Mouse (Mus musculus): ENCODE data around the gene Cldnd1. TPM values are rescaled to one million over a fixed set of nuclear protein-coding genes. Genes with fewer than 3 reads are reported as not detected.
A peak's percentile ranks its signal among the peaks of the same experiment; 100 is the strongest.

Cldnd1 gene
- total RNA-seq, 2 experiments from 2014 or later = 69.1 to 69.7 TPM

DNA sequence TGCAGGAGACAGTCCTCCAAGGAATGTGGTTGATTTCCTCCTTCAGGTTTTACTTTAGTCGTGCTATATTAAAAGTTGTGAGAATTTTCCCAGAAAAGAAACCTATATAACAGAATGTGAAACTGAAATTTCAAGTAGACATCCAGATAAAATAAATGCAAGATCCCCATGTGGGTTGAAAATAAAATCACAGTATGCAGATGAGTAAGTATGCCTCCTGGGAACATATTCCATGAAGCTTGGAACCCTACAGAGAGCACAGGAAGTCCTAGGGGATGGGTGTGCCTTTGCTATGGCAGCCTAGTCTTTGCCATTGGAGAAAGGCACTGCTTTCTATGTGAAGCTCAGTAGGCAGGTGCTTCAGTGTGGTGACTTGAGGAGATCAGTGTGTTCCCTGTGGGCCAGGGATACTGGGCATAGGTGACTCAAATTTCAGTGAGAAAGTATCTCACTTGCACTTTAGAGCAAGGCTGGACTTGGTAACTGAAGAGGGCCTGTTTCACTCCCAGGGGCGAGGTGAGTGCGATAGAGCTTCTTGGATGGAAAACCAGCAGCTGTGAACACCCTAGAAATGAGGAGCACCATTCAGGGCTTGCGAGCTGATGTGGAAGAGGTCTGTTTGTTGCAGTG lies 20.3 kb upstream of the Cldnd1 start:
- intact Hi-C loops (cut with DNase I) = no loop called here
- no peak for DNase-seq

GRCm38 (mm10) chr16:58708601-58709475 lies 18.9 kb upstream of the Cldnd1 start:
- DNase-seq = no peak
- intact Hi-C loops (cut with DNase I) = no loop called here

DNA sequence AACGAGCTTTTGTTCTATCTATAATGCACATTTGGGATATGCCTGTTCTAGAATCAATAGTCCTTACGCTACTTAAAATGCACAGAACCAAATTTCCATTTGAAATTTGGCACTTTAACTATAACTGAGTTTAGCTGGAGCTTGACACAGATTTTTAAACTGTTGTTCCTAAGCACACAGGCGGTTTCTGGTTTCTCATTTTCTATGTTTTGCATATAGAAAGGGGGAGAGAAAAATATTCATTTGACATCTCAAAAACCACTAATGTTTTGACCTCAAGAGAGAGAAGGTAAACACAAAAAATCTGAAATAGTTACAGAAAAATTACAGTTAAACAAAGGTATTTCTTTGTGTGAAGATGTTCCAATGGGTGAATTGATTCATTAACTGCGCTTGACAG lies 18.2 kb upstream of the Cldnd1 start:
- no peak for DNase-seq
- intact Hi-C loops (cut with DNase I) = no loop called here

DNA sequence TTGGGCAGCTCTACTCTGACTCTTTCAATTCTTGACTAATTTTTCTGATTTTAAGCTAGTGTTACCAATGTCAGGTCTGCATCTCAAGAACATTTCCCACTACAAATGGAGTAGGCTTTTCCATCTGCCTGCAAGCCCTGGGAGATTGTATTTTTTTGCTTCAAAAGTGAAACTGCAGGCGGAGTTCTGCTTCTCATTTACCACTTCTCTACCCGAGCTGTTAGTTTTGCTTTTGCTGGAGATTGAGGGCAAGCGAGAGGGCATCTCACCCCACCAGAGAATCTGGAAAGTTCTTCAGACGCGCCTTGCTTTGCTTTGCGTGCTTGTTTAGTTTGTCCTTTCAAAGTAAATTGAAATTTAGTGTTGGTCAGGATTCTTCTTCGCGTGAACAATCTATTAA lies 15.5 kb upstream of the Cldnd1 start:
- DNase-seq = no peak
- intact Hi-C loops (cut with DNase I) = no loop called here

DNA sequence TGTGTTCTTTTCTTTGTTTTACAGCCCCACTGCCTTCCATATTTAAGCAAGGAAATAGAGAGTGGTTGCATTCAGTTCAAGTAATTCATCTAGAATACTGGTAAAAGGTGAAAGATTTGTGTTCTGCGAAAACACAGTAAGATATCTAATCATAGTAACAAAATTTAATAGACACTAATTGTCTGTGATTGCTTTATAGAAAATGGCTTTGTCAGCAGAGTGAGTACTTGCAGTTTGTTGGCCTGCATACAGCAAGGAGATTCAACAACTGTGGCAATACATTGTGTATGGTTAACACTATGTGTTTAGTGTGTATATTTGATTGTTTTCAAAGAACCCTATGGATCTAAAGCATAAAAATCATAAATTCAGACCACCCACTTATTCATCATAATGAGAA lies 14.6 kb upstream of the Cldnd1 start:
- intact Hi-C loops (cut with DNase I) = no loop called here
- DNase-seq = no peak

GRCm38 (mm10) chr16:58715018-58715417 lies 12.7 kb upstream of the Cldnd1 start:
- no peak for DNase-seq
- intact Hi-C loops (cut with DNase I) = no loop called here

DNA sequence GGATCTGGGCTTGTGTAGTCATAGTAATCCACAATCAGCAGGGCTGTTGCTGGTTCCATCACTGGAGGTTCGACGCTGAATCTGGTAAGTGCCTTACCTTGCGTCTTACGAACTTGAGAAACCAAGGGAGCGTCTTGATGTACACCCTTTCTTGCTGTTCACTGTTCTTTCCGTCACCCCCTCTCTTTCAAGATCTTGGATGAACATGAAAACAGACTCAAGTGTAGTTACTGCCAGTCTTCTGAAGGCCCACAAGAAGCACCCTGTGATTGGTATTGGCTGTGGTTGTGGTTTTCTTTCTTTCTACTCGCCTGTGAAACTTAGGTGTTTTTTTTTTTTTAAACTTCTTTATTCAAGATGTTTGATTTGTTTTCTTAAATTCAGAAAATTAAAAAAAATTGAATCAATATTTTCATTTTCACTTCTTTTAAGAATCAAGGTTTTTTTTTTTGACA lies 9.0 kb upstream of the Cldnd1 start, which contains the start of gene Gpr15:
Gpr15 (minus strand) TSS at position 405 of the 455 bp plus-strand sequence.
- intact Hi-C loops (cut with DNase I) = no loop called here
- DNase-seq = no peak

- no peak for DNase-seq
- intact Hi-C loops (cut with DNase I) = no loop called here
These were observed 5.4 kb upstream of the Cldnd1 start for GRCm38 (mm10) chr16:58722292-58722691.

- DNase-seq = no peak
- intact Hi-C loops (cut with DNase I) = loop anchor here (5.0 kb wide), 1 partner anchor 275 kb away; no protein-coding TSS in a partner anchor
These were observed 832 bp upstream of the Cldnd1 start for GRCm38 (mm10) chr16:58726680-58727476.

DNA sequence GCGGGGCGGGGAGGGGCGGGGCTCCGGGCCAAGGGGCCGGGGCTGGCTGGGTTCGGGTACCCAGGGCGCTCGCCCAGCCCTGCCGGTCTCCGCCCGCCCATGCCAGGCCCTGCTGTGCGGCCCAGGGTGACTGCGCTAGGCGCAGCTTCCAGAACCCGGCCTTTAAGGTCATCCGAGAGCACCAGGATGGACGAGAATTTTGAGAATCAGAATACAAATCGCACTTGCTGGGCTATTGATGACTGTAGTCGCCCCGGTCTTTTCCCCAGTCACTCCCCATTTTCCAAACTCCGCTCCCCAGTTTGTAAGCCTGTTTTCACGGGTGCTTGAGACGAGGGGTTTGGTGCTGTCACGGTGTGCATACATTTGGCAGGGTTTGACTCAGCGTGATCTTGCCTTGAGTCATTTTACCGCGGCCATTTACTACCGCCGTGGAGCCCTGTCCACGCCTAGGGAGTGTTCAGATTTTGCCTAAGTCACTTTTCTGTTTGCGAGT lies 514 bp downstream of the Cldnd1 start:
- intact Hi-C loops (cut with DNase I) = loop anchor here (2.0 to 5.0 kb wide), 2 partner anchors 57 to 276 kb away; partner anchors contain the start of gene Cpox
- no peak for DNase-seq

DNA sequence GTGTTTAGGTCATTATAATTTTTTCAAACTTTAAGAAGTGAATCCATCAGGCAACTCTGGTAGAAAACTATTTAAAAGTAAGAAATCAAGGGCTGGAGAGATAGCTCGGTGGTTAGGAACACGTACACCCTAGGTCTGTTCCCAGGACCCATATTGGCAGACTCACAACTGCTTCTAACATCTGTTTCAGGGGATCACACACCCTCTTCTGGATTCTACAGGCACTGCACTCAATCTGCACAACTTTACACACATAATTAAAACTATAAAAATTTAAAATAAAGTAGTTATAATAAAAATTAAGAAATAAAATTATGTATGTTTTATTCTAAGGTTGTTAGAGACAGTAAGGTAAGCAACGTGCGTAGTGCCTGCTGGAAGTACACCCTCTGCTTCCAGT lies 10.5 kb downstream of the Cldnd1 start:
- DNase-seq = no peak
- intact Hi-C loops (cut with DNase I) = loop anchor here (10.0 kb wide), 1 partner anchor 443 kb away; no protein-coding TSS in a partner anchor

DNA sequence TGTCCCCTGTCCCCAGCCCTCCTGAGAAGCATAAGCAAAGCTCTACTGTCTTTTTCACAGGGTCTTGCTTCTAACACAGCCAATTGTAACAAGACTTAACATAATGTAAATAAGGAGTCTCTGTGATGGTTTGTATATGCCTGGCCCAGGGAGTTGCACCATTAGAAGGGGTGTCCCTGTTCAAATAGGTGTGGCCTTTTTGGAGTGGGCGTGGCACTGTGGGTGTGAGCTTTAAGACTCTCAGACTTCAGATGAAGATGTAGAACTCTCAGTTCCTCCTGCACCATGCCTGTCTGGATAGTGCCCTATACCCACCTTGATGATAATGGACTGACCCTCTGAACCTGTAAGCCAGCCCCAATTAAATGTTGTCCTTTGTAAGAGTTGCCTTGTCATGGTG lies 11.1 kb downstream of the Cldnd1 start:
- no peak for DNase-seq
- intact Hi-C loops (cut with DNase I) = loop anchor here (10.0 kb wide), 1 partner anchor 444 kb away; no protein-coding TSS in a partner anchor

DNA sequence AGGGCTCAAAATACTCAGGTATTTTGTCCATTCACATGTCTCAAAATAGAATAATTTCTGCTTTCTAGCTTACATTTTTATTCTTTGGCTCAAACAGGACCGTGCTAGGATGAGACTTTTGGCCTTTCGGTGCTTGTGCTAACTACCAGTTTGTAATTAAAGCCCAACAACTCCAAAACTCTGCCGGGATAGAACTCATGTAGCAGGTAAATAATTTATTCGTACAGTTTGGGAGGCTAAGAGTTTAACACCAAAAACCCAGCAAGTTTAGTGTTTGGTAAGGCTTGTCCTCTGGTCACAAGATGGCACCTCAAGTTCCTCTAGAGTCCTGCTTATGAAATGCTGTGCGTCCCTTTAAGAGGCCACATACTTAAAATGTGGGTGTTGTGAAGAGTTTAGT lies 13.0 kb downstream of the Cldnd1 start:
- DNase-seq = no peak
- intact Hi-C loops (cut with DNase I) = no loop called here

DNA sequence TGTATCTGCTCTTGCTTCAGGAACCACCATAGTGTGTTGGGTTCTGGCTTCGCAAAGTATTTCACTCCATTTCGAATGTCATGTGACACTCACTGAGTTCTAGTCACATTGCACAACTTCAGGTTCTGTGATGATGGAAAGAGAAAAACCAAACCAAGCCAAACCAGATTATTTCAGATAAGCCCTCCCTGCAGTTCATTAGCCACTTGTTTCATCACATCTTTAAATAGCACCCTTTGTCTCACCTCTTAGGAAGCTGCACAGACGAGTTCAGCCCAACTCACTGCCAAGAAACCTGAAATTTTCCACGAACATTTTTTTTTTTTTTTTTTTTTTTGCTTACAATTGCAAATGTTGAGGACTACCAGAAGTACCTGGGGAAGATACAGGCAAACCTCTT lies 19.0 kb downstream of the Cldnd1 start:
- DNase-seq = peak in 1 of 2 experiments; percentile 7
- intact Hi-C loops (cut with DNase I) = no loop called here

GRCm38 (mm10) chr16:58751314-58751713 lies 23.6 kb downstream of the Cldnd1 start:
- peak; percentile 8 to 32 for DNase-seq
- intact Hi-C loops (cut with DNase I) = loop anchor here (2.0 to 5.0 kb wide), 4 partner anchors 69 to 454 kb away; no protein-coding TSS in a partner anchor

GRCm38 (mm10) chr16:58756191-58756590 lies 28.5 kb downstream of the Cldnd1 start:
- intact Hi-C loops (cut with DNase I) = no loop called here
- no peak for DNase-seq

DNA sequence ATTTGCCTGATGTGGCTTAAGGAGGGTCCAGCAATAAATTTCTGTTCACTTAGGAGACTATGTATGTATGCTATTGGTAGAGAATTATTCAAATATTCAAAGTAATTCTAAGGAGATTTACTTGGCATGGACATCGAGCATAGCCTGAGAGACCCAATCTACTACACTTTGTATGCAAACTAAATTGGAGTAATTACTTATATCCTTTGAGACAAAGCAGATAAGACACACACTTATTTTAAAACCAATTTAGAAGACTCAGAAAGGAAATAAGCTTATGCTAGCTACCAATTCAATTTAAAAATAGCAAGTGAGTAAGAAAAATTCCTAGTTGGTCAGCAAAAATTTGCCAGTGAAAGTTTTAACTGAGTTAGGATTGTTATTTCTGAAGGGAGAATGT lies 35.4 kb downstream of the Cldnd1 start, which contains the start of gene Olfr172:
Olfr172 (minus strand) TSS at position 101 of the 400 bp plus-strand sequence.
- DNase-seq = no peak

More for the DNA sequence above, 35.4 kb downstream of the Cldnd1 start, which contains the start of gene Olfr172:
- intact Hi-C loops (cut with DNase I) = no loop called here

All from heart, postnatal 10 days (tissue).